Mouse (Mus musculus): ENCODE data around the gene Gm5728.
"Not testable (repeated sequence)": the region's sequence is repeated elsewhere in the genome, so short reads cannot be mapped to it uniquely, and the experiment has no call there.

The Gm5728 gene

GRCm38 (mm10) chr7:20375310-20375709 is at the start of gene Gm5728:
Gene Gm5728 (minus strand): TSS chr7:20375410.
- DNase-seq: not testable (repeated sequence)

DNA sequence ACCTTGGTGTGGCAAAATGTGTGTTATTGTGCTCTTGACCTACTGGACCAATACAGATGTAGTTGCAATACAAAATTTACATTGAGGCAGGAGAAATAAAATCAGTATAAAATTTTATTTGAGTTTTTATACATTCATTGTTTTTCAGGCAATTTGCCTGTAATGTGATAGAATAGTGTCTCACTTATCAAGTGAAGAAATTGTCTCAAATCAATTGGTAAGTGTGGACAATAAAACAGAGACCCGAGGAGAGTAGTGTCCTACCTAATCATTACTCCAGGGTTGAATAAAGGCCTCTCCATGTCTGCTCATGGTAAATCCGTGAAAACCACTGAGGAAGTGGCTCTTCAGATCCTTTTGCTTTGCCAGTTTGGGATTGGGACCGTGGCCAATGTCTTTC is 42.4 kb upstream of the Gm5728 start, which contains the start of gene Vmn1r100:
Gene Vmn1r100, plus strand, starts transcription at position 301 of the 400 bp plus-strand sequence.
- not testable (repeated sequence) for DNase-seq

DNA sequence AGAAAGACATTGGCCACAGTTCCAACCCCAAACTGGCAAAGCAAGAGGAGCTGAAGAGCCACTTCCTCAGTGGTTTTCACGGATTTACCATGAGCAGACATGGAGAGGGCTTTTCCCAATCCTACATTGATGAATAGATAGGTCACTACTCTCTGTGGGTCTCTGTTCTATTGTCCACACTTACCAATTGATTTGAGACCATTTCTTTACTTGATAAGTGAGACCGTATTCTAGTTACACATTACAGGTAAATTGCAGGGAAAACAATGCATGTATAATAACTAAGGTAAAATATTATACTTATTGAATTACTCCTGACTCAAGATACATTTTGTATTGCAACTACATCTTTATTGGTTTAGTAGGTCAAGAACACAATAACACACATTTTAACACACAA is 41.2 kb downstream of the Gm5728 start, which contains the start of gene Gm4133:
Gene Gm4133, minus strand, starts transcription at position 101 of the 400 bp plus-strand sequence.
- DNase-seq: not testable (repeated sequence)
